Mouse (Mus musculus) midbrain, postnatal 0 days (tissue): ENCODE measurements around the gene Zfp426. TPM values are rescaled to one million over a fixed set of nuclear protein-coding genes. Genes with fewer than 3 reads are reported as not detected.

Experiments
- ATAC-seq: fragments of 200-750 bp; cut with Nextera tagmentation; 2 replicates; pipeline ENCODE4 v1.8.0; 2017; ENCODE audit warnings: moderate number of reproducible peaks, mild to moderate bottlenecking, moderate TSS enrichment, moderate library complexity; ENCODE audit not compliant: low FRiP score
- DNase-seq: peaks from one replicate; pipeline ENCODE4 v3.0.0-alpha.2; 2015; ENCODE audit warnings: low spot score
- H3K27ac ChIP-seq: fragments of 300-500 bp; sonication (generic); 2 replicates; pipeline ENCODE4 v1.5.1; 2014; ENCODE audit warnings: low read depth, mild to moderate bottlenecking, low read length, mixed read lengths
- H3K27me3 ChIP-seq: fragments of 300-500 bp; sonication (generic); 2 replicates; pipeline ENCODE4 v1.6.1; 2014; ENCODE audit warnings: low read length, control low read depth, mixed read lengths; ENCODE audit not compliant: insufficient read depth
- H3K36me3 ChIP-seq: fragments of 300-500 bp; sonication (generic); 2 replicates; pipeline ENCODE4 v1.6.1; 2014; ENCODE audit warnings: low read length, control low read depth, mixed read lengths; ENCODE audit not compliant: insufficient read depth
- H3K4me1 ChIP-seq: fragments of 300-500 bp; sonication (generic); 2 replicates; pipeline ENCODE4 v1.6.1; 2014; ENCODE audit warnings: mild to moderate bottlenecking, control low read depth, antibody characterized with exemption, low read length, mixed read lengths; ENCODE audit not compliant: insufficient read depth
- H3K4me2 ChIP-seq: fragments of 300-500 bp; sonication (generic); 2 replicates; pipeline ENCODE4 v1.6.1; 2014; ENCODE audit warnings: low read depth, mild to moderate bottlenecking, low read length, mixed read lengths; ENCODE audit not compliant: poor library complexity, severe bottlenecking
- H3K4me3 ChIP-seq: fragments of 300-500 bp; sonication (generic); 2 replicates; pipeline ENCODE4 v1.5.1; 2014; ENCODE audit warnings: low read depth, mild to moderate bottlenecking, low read length, moderate library complexity
- H3K9ac ChIP-seq: fragments of 300-500 bp; sonication (generic); replicated peaks from 2 replicates; pipeline ENCODE4 v1.6.1; 2014; ENCODE audit warnings: mild to moderate bottlenecking, low read length, moderate library complexity, mixed read lengths; ENCODE audit not compliant: poor library complexity, severe bottlenecking
- H3K9me3 ChIP-seq: fragments of 300-500 bp; sonication (generic); 2 replicates; pipeline ENCODE4 v1.6.1; 2016; ENCODE audit warnings: low read length, control low read depth
- CTCF ChIP-seq: IDR thresholded peaks from 2 replicates; pipeline ENCODE4 v1.5.1; 2016; ENCODE audit warnings: antibody characterized with exemption, mild to moderate bottlenecking
- WGBS: fragments of 180-500 bp; shearing (Covaris S2); extraction: QIAGEN DNeasy Blood & Tissue Kit; methylation state at CpG from one replicate; pipeline ENCODE4 v1.1.7; 2014; 5-methylcytosine and 5-hydroxymethylcytosine counted together
- polyA plus RNA-seq: library from polyadenylated mRNA; unstranded; fragments of >200 nt; fragmentation: Nextera tagmentation; extraction: Ambion mirVana; gene quantifications from 2 replicates; pipeline ENCODE4 v1.2.1, GENCODE M21; 2015
- total RNA-seq: library from RNA; depleted of rRNA; stranded (reverse); fragments of >200 nt; gene quantifications from 2 replicates; pipeline ENCODE4 v1.2.3, GENCODE M21; 2014; rRNA removed

Zfp426 gene
- total and polyA plus RNA-seq, 2 experiments from 2014 or later = 20.8 to 33.5 TPM

DNA sequence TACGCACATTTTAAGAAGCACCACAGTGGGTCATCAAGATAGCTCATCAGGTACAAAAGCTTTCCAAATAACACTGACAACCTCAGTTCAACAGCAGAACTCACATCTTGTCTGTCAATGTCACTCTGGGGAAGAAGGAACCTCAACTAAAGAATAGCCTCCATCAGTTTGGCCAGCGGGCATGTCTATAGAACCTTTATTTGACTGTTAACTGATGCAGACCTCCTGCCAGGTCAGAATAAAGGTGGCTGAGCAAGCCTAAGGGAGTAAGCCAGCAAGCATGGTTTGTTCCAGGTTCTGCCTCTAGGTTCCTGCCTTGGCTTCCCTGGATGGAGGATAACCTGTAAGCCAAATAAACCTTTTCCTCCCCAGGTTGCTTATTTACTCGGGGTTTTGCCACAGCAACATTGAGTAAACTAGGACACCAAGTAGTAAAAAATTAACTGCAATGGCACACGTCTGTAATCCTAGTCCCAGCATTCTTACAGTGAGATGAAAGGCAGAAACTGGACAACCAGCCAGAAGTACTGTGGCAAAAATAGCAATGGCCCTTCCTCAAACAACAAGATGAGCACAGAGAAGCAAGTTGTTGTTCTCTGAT, 49.3 kb downstream of the Zfp426 start:
- Histone ChIP-seq H3K4me2 (no peak overlapping the region), H3K36me3 (peaks cover 49% of the 10 kb centered on the region), H3K9me3 (no peaks in the 10 kb centered on the region), H3K4me3 (no peak overlapping the region), H3K27ac (no peak overlapping the region), H3K27me3 (no peaks in the 10 kb centered on the region), H3K9ac (no peak overlapping the region), H3K4me1 (no peaks in the 10 kb centered on the region)
- TF ChIP-seq CTCF = no peak
- WGBS = 85% methylated on average over 4 of the region's 4 CpGs
- ATAC-seq (no peak), DNase-seq (no peak)

GRCm38 (mm10) chr9:20430004-20430403, 62.5 kb downstream of the Zfp426 start:
- Histone ChIP-seq H3K4me1 (no peaks in the 10 kb centered on the region), H3K36me3 (no peaks in the 10 kb centered on the region), H3K4me3 (no peak overlapping the region), H3K4me2 (no peak overlapping the region), H3K9ac (no peak overlapping the region), H3K27ac (no peak overlapping the region), H3K27me3 (no peaks in the 10 kb centered on the region), H3K9me3 (no peaks in the 10 kb centered on the region)
- ATAC-seq (no peak), DNase-seq (no peak)
- WGBS = 83% methylated on average over 3 of the region's 3 CpGs
- TF ChIP-seq CTCF = no peak

Other genes with a start within 250 kb of the Zfp426 start
- gene Olfr39, start 210.4 kb downstream of the Zfp426 start, total RNA-seq = not detected in 2 replicates
- gene Olfr39, start 210.4 kb downstream of the Zfp426 start, polyA plus RNA-seq = not detected in 2 replicates
- not detected in 2 replicates for gene Olfr873, start 194.2 kb downstream of the Zfp426 start, total RNA-seq
- gene Olfr873, start 194.2 kb downstream of the Zfp426 start, polyA plus RNA-seq = not detected in 2 replicates
- gene Olfr18, start 156.7 kb downstream of the Zfp426 start, total RNA-seq = not detected in 2 replicates
- gene Olfr18, start 156.7 kb downstream of the Zfp426 start, polyA plus RNA-seq = 0.11 TPM in 1 of 2 replicates, not detected in the other
- 23.6 and 45.2 TPM in 2 replicates for gene Zfp560, start 107.6 kb downstream of the Zfp426 start, total RNA-seq
- 73.4 and 73.6 TPM in 2 replicates for gene Zfp560, start 107.6 kb downstream of the Zfp426 start, polyA plus RNA-seq
- gene Zfp26, start 32.6 kb downstream of the Zfp426 start, total RNA-seq = 20.5 and 31.2 TPM in 2 replicates
- 7.6 and 9.3 TPM in 2 replicates for gene Zfp26, start 32.6 kb downstream of the Zfp426 start, polyA plus RNA-seq
- gene Zfp266, start 28.7 kb upstream of the Zfp426 start, total RNA-seq = 96.3 and 124 TPM in 2 replicates
- 48.5 and 54.8 TPM in 2 replicates for gene Zfp266, start 28.7 kb upstream of the Zfp426 start, polyA plus RNA-seq
- gene Zfp846, start 88.5 kb upstream of the Zfp426 start, total RNA-seq = 21.3 and 27.1 TPM in 2 replicates
- 44.2 and 47.5 TPM in 2 replicates for gene Zfp846, start 88.5 kb upstream of the Zfp426 start, polyA plus RNA-seq
- 213 and 253 TPM in 2 replicates for gene Ubl5, start 150.1 kb upstream of the Zfp426 start, total RNA-seq
- gene Ubl5, start 150.1 kb upstream of the Zfp426 start, polyA plus RNA-seq = 498 and 531 TPM in 2 replicates
- gene Fbxl12, start 152.0 kb upstream of the Zfp426 start, total RNA-seq = 17.6 and 25.3 TPM in 2 replicates
- gene Fbxl12, start 152.0 kb upstream of the Zfp426 start, polyA plus RNA-seq = 12.9 and 13.6 TPM in 2 replicates
- 31.9 and 32.0 TPM in 2 replicates for gene Pin1, start 159.3 kb upstream of the Zfp426 start, total RNA-seq
- 60.3 and 67.1 TPM in 2 replicates for gene Pin1, start 159.3 kb upstream of the Zfp426 start, polyA plus RNA-seq